Mouse (Mus musculus) T-helper 17 cell (primary cell): ENCODE measurements around the gene Elovl3.
"Not testable (repeated sequence)": the region's sequence is repeated elsewhere in the genome, so short reads cannot be mapped to it uniquely, and the experiment has no call there.

Experiments used
- in situ Hi-C, 2 experiments: fragments of 300-600 bp; cut with MboI, MseI; formaldehyde crosslinking; loops; 1 replicate in 1 of 2; 2 replicates in 1 of 2; pipeline ENCODE4 v1.15.1; 2025; ENCODE audit warnings: high pct_unique_total_duplicates in 2 of 2

The Elovl3 gene

GRCm38 (mm10) chr19:46131694-46132525 is at the start of gene Elovl3:
Gene Elovl3 (plus strand): TSS chr19:46131897.
- in situ Hi-C loops = no loop called here

DNA sequence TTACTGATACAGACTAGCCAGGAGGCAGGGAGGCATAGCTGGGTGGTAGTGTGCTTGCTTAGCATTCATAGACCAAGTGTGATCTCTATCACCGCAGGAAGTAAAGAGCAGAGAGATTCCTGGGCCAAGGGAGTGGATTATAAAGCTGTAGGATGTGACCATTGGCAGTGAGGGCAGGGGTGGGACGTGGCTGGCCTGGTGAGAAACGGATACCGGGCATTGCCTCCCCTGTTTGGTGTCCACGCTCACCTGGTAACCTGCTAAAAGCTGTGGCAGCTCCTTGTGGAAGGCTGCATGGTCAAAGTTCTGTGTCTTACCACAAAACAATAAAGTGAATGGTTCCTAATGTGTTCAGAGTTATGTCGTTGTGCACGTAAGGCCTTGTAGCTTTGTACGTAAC is 46.5 kb upstream of the Elovl3 start:
- in situ Hi-C loops = loop anchor here in 1 of 2 experiments (5.0 kb wide), 1 partner anchor 53 kb away; no protein-coding TSS in a partner anchor

DNA sequence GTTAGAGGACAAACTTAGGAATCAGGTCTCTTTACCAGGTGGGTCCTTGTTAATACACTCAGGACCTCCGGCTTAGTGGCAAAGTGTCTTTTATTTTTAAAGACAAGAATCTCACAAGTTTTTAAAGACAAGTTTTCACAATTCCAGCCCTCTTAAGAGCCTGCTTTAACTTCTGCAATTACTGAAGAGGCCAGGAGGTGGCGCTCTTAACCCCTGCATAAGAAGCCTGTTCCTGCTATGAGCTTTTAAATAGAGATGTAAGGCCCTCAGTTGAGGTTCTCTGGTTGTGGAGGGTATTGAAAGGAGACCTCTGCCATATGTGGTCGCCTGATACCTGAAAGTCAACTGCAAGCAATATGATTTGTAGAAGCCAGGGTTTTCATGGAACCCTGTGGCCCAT is 45.4 kb upstream of the Elovl3 start:
- in situ Hi-C loops = loop anchor here in 1 of 2 experiments (5.0 kb wide), 1 partner anchor 54 kb away; no protein-coding TSS in a partner anchor

- in situ Hi-C loops = loop anchor here in 1 of 2 experiments (5.0 kb wide), 1 partner anchor 56 kb away; no protein-coding TSS in a partner anchor
These were observed 43.8 kb upstream of the Elovl3 start for GRCm38 (mm10) chr19:46087871-46088270.

DNA sequence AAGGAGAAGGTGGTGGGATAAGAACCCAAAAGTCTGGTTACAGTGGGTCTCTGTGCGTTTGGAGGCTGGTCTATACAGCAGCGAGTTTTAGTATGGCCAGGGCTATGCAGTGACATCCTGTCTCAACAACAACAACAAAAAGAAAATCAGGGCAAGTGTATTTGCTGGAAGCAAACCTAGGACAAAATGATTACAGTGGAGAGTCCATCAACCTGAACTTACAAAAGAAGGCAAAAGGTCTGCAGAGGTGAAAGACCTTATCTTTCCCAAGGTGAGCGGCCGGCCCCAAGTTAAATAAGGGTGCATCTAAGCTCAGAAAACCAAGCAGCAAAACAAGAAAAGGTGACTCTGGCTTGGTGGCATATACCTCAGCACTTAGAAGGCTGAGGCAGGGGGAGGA is 40.1 kb upstream of the Elovl3 start:
- in situ Hi-C loops = no loop called here

DNA sequence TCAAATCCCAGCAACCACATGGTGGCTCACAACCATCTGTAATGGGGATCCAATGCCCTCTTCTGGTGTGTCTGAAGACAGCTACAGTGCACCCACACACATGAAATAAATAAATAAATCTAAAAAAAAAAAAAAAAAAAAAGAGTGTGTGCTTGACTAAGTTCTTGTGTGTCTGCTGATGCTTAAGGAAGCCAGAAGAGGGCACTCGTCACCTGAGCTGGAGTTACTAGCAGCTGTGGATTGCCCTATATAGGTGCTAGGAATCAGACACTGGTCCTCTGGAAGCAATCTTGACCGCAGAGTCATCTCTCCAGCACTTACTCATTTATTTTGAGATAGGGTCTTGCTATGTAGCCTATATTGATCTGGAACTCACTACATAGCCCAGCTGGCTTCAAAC is 37.6 kb upstream of the Elovl3 start:
- in situ Hi-C loops = no loop called here

DNA sequence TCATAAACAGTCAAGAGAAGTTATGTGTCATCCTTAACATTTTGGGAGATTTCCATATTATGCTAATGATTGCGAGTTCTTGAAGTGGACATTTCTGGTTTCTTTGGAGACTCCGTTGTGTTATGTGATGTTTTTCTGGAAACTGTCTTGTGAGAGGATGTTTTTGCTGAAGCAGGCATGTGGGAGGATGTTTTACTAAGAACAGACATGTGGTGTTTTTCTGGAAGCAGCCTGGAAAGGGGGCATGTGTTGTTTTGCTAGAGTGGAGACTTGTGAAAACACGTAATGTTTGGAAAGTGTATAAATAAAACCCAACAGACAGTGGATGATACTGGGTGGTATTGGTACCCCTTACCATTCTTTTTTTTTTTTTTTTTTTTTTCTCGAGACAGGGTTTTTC is 36.4 kb upstream of the Elovl3 start:
- in situ Hi-C loops = no loop called here

- in situ Hi-C loops = no loop called here
These were observed 35.3 kb upstream of the Elovl3 start for GRCm38 (mm10) chr19:46096396-46096795.

DNA sequence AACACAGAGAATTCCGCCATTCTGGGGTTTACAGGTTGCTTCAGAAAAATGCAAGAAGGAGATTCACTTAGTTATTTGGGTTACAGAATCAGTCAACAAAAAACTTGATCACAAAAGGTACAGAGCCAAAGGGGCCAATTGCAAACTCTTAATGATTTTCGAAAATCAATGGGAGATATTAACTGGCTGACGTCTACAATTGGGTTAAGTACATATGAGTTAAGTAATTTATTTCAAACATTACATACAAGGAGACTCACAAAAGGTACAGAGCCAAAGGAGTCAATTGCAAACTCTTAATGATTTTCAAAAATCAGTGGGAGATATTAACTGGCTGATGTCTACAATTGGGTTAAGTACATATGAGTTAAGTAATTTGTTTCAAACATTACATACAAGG is 32.1 kb upstream of the Elovl3 start:
- in situ Hi-C loops = no loop called here

DNA sequence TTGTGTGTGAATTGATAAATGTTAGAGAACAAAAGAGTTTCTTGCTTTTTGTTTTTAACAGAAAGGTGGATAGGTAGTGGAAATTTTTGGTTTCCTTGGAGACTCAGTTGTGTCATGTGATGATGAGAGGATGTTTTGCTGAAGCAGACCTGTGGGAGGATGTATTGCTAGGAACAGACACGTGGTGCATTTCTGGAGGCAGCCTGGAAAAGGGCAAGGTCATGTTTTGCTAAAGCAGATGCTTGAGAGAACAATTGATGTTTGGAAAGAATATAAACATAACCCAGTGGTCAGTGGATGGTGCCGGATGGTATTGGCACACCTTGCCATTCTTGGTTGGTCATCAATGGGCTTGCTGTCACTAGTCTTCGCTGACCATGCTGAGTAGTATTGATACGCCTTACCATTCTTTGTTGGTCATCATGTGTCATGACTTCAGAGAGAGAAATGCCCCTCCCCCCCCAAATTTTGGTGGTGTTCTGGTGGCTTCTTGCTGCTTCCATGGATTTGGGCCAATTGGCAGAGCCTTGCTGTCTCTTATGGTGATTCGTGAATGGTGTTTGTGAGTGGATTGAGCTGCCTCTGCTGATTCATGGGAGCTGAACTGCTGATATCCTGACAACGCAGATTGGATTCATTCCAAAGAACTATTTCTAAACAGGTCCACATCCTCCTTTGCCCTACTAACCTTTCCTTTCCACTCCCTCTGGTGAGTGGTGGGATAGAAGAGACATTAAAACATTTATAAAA is 28.1 kb upstream of the Elovl3 start:
- in situ Hi-C loops = no loop called here

DNA sequence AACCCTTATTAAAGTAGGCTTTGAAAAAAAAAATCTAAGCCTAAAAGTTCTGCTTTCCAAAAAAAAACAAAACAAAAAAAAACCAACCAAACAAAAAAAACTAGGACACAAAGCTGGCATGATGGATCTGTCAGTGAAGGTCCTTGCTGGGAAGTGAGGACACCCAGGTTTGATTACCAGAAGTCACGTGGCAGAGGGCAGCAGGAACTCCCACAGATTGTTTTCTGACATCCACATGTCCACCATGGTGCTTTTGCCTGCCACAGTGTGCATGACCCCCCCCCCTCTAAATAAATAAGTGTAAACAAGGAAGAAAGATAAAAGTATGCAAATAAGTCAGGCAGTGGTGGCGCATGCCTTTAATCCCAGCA is 27.5 kb upstream of the Elovl3 start:
- in situ Hi-C loops = no loop called here

GRCm38 (mm10) chr19:46110214-46110613 is 21.5 kb upstream of the Elovl3 start:
- in situ Hi-C loops = no loop called here

DNA sequence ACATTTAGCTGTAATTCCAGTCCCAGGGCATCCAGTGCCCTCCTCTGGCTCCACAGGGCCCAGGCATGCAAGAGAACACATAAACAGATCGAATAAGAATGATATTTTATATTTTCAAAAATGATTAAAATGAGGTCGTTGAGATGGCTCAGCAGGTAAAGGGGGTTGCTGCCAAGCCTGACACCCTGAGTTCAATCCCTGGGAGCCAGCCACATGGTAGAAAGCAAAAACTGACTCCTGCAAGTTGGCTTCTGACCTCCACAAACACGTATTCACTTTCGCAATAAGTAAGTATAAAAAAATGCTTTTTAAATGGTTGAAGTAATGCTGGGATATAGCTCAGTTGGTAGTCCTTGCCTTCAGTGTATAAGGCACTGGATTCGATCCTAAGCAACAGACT is 20.9 kb upstream of the Elovl3 start:
- in situ Hi-C loops = no loop called here

DNA sequence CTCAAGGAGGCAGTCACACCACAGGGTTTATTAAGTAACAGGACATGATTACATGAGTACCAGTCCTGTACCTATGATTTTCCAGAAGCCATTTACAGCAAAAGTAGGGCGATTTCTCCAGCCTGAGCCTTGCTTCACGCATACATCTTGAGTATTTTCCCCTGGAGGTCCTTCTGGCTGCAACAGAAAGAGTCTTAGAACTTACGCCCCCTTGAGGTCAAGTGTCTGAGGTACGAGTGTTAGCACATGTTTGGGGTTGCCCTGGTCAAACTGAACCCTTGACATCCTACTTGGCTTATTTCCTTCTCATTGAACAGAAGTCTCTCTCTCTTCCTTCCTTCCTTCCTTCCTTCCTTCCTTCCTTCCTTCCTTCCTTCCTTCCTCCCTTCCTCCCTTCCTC is 17.1 kb upstream of the Elovl3 start:
- in situ Hi-C loops = no loop called here

DNA sequence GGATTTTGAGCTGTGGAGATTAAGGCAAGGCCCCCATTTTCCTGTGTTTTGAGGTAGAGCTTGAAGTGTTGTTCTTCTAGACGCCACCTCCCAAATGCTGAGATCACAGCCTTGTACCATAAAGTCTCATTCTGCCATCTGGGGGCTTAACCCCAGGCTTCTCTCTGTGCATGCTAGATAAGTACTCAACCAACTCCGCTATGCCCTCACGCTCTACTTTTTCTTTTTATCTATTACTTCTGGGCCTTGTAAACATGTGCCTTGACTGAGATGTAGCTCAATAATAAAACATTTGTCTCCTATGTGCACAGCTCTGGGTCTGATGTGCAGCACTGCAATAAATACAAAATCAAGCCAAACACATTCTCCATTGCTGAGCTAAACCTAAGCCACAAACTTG is 12.2 kb upstream of the Elovl3 start:
- in situ Hi-C loops = no loop called here

DNA sequence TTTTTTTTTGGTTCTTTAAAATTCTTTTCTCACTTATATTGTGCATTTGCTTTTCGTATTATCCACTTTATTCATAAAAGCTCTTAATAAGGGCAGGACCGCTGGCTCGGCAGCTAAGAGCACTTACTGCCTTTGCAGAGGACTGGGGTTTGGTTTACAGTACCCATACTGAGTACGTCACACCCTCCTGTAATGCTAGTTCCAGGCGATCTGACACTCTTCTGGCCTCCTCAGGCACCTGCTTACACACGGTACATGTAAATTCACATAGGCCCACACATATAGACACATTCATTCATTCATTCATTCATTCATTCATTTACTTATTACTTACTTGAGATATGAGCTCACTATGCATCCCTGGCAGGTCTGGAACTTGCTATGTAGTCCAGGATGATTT is 10.8 kb upstream of the Elovl3 start:
- in situ Hi-C loops = no loop called here

GRCm38 (mm10) chr19:46123876-46124275 is 7.8 kb upstream of the Elovl3 start:
- in situ Hi-C loops = no loop called here

- in situ Hi-C loops = no loop called here
These were observed 7.0 kb upstream of the Elovl3 start for GRCm38 (mm10) chr19:46124651-46125050.

GRCm38 (mm10) chr19:46126301-46126700 is 5.4 kb upstream of the Elovl3 start:
- in situ Hi-C loops = no loop called here

DNA sequence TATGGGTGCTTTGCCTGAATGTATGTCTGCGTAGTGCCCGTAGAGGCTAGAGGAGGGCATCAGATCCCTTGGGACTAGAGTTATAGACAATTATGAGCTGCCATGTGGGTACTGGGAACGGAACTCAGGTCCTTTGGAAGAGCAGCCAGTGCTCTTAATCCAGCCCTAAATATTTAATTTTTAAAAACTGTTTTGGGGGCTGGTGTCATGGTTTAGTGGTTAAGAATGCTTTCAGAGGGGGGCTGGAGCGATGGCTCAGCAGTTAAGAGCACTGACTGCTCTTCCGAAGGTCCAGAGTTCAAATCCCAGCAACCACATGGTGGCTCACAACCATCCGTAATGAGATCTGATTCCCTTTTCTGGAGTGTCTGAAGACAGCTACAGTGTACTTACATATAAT is 2.0 kb upstream of the Elovl3 start:
- in situ Hi-C loops = not testable (repeated sequence)

- in situ Hi-C loops = no loop called here
These were observed 414 bp upstream of the Elovl3 start for GRCm38 (mm10) chr19:46131283-46131682.

DNA sequence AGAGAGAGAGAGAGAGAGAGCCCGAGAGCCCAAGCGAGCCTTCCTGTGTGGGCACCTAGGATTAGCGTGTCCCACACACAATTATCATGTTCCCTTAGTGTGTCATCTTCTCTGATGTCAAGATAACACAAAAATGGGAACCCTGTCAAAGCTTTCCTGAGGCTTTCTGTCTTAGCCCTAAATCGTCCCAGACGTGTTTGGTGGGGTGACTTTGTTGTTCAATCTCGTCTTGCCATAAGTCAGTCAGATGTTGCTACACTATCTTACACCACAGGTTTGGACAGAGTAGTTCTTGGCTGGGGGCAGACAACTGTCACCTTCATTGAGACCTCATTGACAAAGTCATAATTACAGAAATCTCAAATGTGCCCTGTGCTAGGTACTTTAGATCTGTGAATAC is 880 bp downstream of the Elovl3 start:
- in situ Hi-C loops = no loop called here

DNA sequence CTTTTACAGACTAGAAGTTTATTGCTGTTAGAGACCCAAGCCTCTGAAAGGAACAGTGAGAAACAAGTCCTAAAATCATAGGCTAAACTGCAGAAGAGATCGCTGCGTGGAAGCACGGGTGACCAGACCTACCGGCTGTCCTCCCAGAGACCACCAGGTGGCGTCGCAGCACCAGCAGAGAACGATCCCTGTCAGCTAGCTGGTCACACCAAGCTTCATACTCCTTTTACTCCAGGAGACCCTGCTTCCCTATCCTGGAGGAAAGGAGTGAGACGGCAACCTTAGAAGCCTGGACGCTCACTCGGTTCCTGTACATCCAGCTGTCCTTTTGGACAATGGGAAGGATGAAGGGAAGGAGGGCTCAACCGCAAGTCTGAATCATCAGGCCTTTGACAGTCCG is 3.6 kb downstream of the Elovl3 start:
- in situ Hi-C loops = loop anchor here (5.0 kb wide), 3 partner anchors 112 to 172 kb away; no protein-coding TSS in a partner anchor
